Mouse (Mus musculus): ENCODE data around the gene Slc6a5. TPM values are rescaled to one million over a fixed set of nuclear protein-coding genes. Genes with fewer than 3 reads are reported as not detected.

Gene Slc6a5
- polyA plus RNA-seq, 2 experiments, result 0.01 TPM; not detected in 1

DNA sequence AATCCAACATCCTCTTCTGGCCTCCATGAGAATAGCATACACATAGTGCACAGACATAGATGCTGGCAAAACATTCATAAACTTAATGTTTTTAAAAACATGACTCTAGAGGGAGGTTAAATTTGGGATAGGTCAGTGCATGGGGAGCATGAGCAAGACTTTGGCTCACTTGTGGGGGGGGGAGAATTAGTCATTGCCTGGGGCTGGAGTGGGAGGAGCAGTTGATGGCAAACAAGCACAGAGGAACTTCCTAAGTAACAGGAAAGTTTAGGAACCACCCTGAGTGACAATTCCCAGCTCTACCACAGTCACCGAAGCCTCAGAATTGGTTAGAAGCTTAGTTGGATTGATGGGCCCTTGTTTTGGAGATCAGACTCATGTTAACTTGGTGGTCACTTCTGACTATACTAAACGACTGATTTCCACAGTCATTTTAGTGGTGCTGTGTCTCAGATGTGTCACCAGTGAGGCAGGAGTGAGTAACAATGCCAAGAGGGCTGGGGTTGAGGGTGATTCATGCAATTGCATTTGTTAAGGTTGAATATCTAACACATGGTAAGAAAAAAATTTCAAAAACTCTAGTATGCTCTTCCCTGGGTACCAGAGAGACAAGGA is 22.1 kb upstream of the Slc6a5 start:
- WGBS (ENCODE audit: insufficient replicate concordance), result 55% methylated on average over 2 of the region's 2 CpGs
- H3K4me2 ChIP-seq (ENCODE audit: low read depth), result no peak overlapping the region

DNA sequence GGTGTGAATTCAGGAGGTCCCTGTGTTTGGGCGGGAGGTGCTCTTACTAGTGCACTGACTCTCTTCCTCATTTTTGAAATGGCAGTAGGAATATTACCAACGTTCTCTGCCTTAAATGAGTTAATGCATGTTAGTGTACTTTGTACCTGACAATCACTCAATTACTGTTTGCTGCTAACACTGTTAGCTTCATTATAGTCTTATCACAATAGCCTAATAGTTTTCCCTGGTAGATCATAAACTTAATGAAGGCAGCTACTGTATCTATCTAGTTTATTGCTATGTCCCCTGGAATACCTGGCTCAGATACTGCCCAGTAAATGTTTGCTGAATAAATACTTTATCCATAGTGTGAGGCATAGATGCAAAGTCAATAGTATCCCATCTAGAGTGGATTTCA is 15.2 kb upstream of the Slc6a5 start:
- no peak for TF ChIP-seq EP300 (IDR thresholded peaks at IDR 0.05; ENCODE audit: low read depth)
- TF ChIP-seq CTCF (IDR thresholded peaks at IDR 0.05; ENCODE audit: low read depth), result no peak
- Histone ChIP-seq H3K27ac (no peak overlapping the region), H3K4me1 (replicated peaks; ENCODE audit: control insufficient read depth in 2 of 2, insufficient read depth in 2 of 2, low read length in 1 of 2) (no peaks in the 10 kb centered on the region), H3K9ac (replicated peaks) (no peak overlapping the region), H3K36me3 (replicated peaks; ENCODE audit: control insufficient read depth, insufficient read depth, low read depth) (no peaks in the 10 kb centered on the region), H3K4me3 (ENCODE audit: insufficient read depth in 1 of 2, low read depth in 2 of 2, low read length in 2 of 2) (no peak overlapping the region), H3K9me3 (ENCODE audit: control insufficient read depth, low read length) (no peaks in the 10 kb centered on the region), H3K27me3 (ENCODE audit: control insufficient read depth, insufficient read depth, low read length) (no peaks in the 10 kb centered on the region), H3K4me2 (ENCODE audit: low read depth) (no peak overlapping the region)
- DNase-seq (ENCODE audit: low read depth in 3 of 3, low spot score in 3 of 3), result no peak
- no peak for ATAC-seq (ENCODE audit: insufficient read depth)
- 23% methylated on average over 2 of the region's 2 CpGs for WGBS (ENCODE audit: insufficient replicate concordance)

More for the DNA sequence above, 22.1 kb upstream of the Slc6a5 start:
- ATAC-seq (ENCODE audit: insufficient read depth), result no peak
- TF ChIP-seq CTCF (IDR thresholded peaks at IDR 0.05; ENCODE audit: low read depth), result no peak
- no peak for TF ChIP-seq EP300 (IDR thresholded peaks at IDR 0.05; ENCODE audit: low read depth)
- Histone ChIP-seq H3K9ac (replicated peaks) (no peak overlapping the region), H3K27me3 (ENCODE audit: control insufficient read depth, insufficient read depth, low read length) (no peaks in the 10 kb centered on the region), H3K27ac (no peak overlapping the region), H3K36me3 (replicated peaks; ENCODE audit: control insufficient read depth, insufficient read depth, low read depth) (no peaks in the 10 kb centered on the region), H3K9me3 (ENCODE audit: control insufficient read depth, low read length) (no peaks in the 10 kb centered on the region), H3K4me3 (ENCODE audit: insufficient read depth in 1 of 2, low read depth in 2 of 2, low read length in 2 of 2) (no peak overlapping the region), H3K4me1 (replicated peaks; ENCODE audit: control insufficient read depth in 2 of 2, insufficient read depth in 2 of 2, low read length in 1 of 2) (no peaks in the 10 kb centered on the region; a peak in 1 of 4 replicates)
- DNase-seq (ENCODE audit: low read depth in 3 of 3, low spot score in 3 of 3), result no peak

DNA sequence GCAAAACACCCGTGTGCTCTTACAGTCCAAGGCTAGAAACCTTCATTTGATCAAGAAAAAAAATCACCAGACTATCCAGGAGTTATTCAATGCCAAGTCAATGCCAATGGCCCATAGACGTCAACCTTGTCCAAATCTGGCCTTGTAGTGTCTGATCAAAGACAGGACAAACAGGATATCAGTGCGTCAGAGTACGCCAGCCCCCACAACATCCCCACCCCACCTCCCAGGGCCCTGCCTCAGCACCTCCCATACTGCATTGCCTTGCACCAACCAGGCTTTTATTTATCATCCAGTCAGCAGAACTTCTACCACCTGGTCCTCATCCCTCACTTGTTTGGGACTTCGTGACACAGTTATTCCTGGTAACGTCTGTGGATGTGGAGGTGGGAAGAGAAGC is 14.7 kb upstream of the Slc6a5 start:
- Histone ChIP-seq H3K4me2 (ENCODE audit: low read depth) (no peak overlapping the region), H3K4me1 (replicated peaks; ENCODE audit: control insufficient read depth in 2 of 2, insufficient read depth in 2 of 2, low read length in 1 of 2) (no peaks in the 10 kb centered on the region), H3K9ac (replicated peaks) (no peak overlapping the region), H3K27me3 (ENCODE audit: control insufficient read depth, insufficient read depth, low read length) (no peaks in the 10 kb centered on the region), H3K36me3 (replicated peaks; ENCODE audit: control insufficient read depth, insufficient read depth, low read depth) (no peaks in the 10 kb centered on the region), H3K4me3 (ENCODE audit: insufficient read depth in 1 of 2, low read depth in 2 of 2, low read length in 2 of 2) (no peak overlapping the region), H3K27ac (no peak overlapping the region), H3K9me3 (ENCODE audit: control insufficient read depth, low read length) (no peaks in the 10 kb centered on the region)
- ATAC-seq (ENCODE audit: insufficient read depth) (no peak), DNase-seq (ENCODE audit: low read depth in 3 of 3, low spot score in 3 of 3) (no peak)
- 52% methylated on average over 6 of the region's 6 CpGs for whole genome bisulfite sequencing (ENCODE audit: insufficient replicate concordance)
- TF ChIP-seq EP300 (IDR thresholded peaks at IDR 0.05; ENCODE audit: low read depth), result no peak
- no peak for TF ChIP-seq CTCF (IDR thresholded peaks at IDR 0.05; ENCODE audit: low read depth)

DNA sequence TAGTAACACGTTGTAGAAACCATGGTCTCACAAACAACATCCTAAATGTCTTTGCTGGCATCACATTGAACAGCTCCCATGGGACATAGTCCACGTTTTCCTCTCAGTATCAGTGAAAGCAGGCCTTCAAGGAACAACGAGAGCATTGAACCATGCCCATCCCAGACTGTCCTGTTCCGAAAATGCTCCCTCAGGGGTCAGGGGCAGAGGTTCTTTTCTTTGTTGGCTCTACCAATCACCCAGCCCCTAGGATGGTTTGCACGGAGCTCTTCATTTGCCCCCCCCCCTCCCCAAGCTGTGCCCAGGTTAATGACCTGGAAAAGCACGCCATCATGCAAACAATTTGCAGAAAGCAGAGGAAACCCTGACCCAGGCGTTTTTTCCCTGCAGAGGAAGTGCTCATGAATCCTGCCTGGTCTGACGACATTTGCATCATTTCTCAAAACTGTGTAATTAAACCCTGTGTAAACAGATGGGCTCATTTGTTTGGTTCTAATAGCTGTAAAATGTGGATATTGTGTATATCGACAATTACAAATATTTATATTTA is 7.9 kb upstream of the Slc6a5 start:
- Histone ChIP-seq H3K9me3 (ENCODE audit: control insufficient read depth, low read length) (no peaks in the 10 kb centered on the region), H3K27ac (no peak overlapping the region), H3K4me3 (ENCODE audit: insufficient read depth in 1 of 2, low read depth in 2 of 2, low read length in 2 of 2) (no peak overlapping the region), H3K36me3 (replicated peaks; ENCODE audit: control insufficient read depth, insufficient read depth, low read depth) (no peaks in the 10 kb centered on the region), H3K4me2 (ENCODE audit: low read depth) (no peak overlapping the region), H3K9ac (replicated peaks) (no peak overlapping the region), H3K27me3 (ENCODE audit: control insufficient read depth, insufficient read depth, low read length) (peaks cover 8% of the 10 kb centered on the region), H3K4me1 (replicated peaks; ENCODE audit: control insufficient read depth in 2 of 2, insufficient read depth in 2 of 2, low read length in 1 of 2) (no peaks in the 10 kb centered on the region)
- no peak for TF ChIP-seq EP300 (IDR thresholded peaks at IDR 0.05; ENCODE audit: low read depth)
- no peak for TF ChIP-seq CTCF (IDR thresholded peaks at IDR 0.05; ENCODE audit: low read depth)
- WGBS (ENCODE audit: insufficient replicate concordance), result 41% methylated on average over 9 of the region's 9 CpGs
- ATAC-seq (ENCODE audit: insufficient read depth) (no peak), DNase-seq (ENCODE audit: low read depth in 3 of 3, low spot score in 3 of 3) (no peak)

DNA sequence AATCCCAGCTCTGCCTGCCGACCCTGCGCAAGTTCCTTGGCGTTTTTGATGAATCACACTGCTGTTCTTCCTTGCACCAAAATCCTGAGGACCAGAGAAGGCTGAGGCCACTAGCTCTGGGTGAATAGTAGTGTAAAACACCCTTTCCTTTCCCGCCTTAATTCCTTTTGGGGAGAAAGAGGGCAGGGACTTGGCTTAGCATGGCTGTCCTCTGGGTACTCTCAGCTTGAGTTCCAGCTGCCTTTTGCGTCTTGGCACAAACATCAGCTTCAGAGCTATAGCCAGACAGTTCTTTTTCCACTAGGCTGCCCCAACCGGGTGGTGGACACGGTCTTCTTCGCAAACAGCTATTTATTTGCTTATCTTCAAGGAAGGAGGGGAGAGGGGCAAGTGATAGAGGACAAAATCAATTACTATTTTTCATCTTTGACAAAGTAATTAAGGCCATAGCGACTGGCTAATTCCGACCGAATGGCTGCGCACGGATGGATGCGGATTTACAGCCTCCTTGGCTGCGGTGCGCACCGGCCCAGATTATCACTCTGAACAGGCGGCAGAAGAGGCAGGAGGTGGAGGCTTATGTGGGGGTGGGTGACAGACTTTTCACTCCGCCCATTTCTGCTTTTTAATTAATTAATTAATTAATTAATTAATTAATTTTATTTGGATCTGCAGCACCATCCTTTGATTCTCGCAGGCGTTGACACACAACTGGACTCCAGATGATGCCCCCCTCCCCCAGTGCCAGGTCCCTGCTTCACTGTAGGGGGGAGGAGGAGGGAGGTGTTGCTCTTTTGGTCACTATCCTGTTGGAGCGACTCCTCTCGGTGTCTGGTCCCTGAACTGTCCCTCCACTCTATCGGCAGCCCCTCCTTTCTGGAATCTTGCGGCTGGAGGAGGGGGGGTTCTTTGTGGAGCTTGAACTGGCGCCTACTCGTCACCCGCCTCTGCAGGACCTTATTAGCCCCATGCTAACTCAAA is 2.5 kb upstream of the Slc6a5 start:
- TF ChIP-seq CTCF (IDR thresholded peaks at IDR 0.05; ENCODE audit: low read depth) (no peak), EP300 (IDR thresholded peaks at IDR 0.05; ENCODE audit: low read depth) (no peak)
- Histone ChIP-seq H3K36me3 (replicated peaks; ENCODE audit: control insufficient read depth, insufficient read depth, low read depth) (no peaks in the 10 kb centered on the region), H3K9me3 (ENCODE audit: control insufficient read depth, low read length) (no peaks in the 10 kb centered on the region), H3K4me3 (ENCODE audit: insufficient read depth in 1 of 2, low read depth in 2 of 2, low read length in 2 of 2) (no peak overlapping the region), H3K4me1 (replicated peaks; ENCODE audit: control insufficient read depth in 2 of 2, insufficient read depth in 2 of 2, low read length in 1 of 2) (no peaks in the 10 kb centered on the region), H3K9ac (replicated peaks) (no peak overlapping the region), H3K27me3 (ENCODE audit: control insufficient read depth, insufficient read depth, low read length) (peaks cover 62% of the 10 kb centered on the region), H3K4me2 (ENCODE audit: low read depth) (no peak overlapping the region), H3K27ac (no peak overlapping the region)
- ATAC-seq (ENCODE audit: insufficient read depth), result no peak
- WGBS (ENCODE audit: insufficient replicate concordance), result 4% methylated on average over 28 of the region's 28 CpGs
- DNase-seq (ENCODE audit: low read depth in 3 of 3, low spot score in 3 of 3), result no peak

Data from liver, embryonic 14.5 days (tissue).